Mouse (Mus musculus) heart, adult 2 months (tissue): Measurements from ENCODE around the gene Samd1. TPM values are rescaled to one million over a fixed set of nuclear protein-coding genes. Genes with fewer than 3 reads are reported as not detected.
A peak's percentile ranks its signal among the peaks of the same experiment; 100 is the strongest.

Experiments
- DNase-seq, 2 experiments: peaks; one replicate each; pipeline ENCODE4 v3.0.0; 2021
- H3K27ac ChIP-seq: fragments of 200-600 bp; 2 replicates; pipeline ENCODE4 v1.8.1; 2022
- H3K27me3 ChIP-seq: fragments of 200-500 bp; 2 replicates; pipeline ENCODE4 v1.6.1; 2012; ENCODE audit warnings: mild to moderate bottlenecking, low read length, inconsistent platforms, mixed read lengths; ENCODE audit not compliant: control insufficient read depth, insufficient read depth
- H3K36me3 ChIP-seq: fragments of 200-500 bp; 2 replicates; pipeline ENCODE4 v1.6.1; 2012; ENCODE audit warnings: low read length, inconsistent platforms; ENCODE audit not compliant: control insufficient read depth, insufficient read depth
- H3K4me1 ChIP-seq: fragments of 200-500 bp; 2 replicates; pipeline ENCODE4 v1.6.1; 2011; ENCODE audit warnings: low read length; ENCODE audit not compliant: control insufficient read depth, insufficient read depth
- H3K4me3 ChIP-seq: fragments of 200-600 bp; 2 replicates; pipeline ENCODE4 v1.8.1; 2022
- H3K79me2 ChIP-seq: fragments of 200-500 bp; replicated peaks from 2 replicates; pipeline ENCODE4 v1.6.1; 2012; ENCODE audit warnings: mild to moderate bottlenecking, inconsistent platforms, low read length, moderate library complexity, mixed read lengths; ENCODE audit not compliant: control insufficient read depth, insufficient read depth
- H3K9ac ChIP-seq: fragments of 200-500 bp; 2 replicates; pipeline ENCODE4 v1.6.1; 2012; ENCODE audit warnings: low read depth, mild to moderate bottlenecking, control low read depth, inconsistent platforms, low read length, mixed read lengths
- CTCF ChIP-seq: fragments of 200-600 bp; IDR thresholded peaks from 2 replicates; pipeline ENCODE4 v1.8.1; 2022; ENCODE audit warnings: antibody characterized with exemption, mild to moderate bottlenecking, moderate library complexity
- EP300 ChIP-seq: fragments of 200-500 bp; IDR thresholded peaks from 2 replicates; pipeline ENCODE4 v1.6.1; 2011; ENCODE audit warnings: low read depth, low read length, control low read depth; ENCODE audit not compliant: insufficient read depth
- POLR2A ChIP-seq: fragments of 200-500 bp; IDR thresholded peaks from 2 replicates; pipeline ENCODE4 v1.6.1; 2011; ENCODE audit warnings: mild to moderate bottlenecking, low read depth, low read length, control low read depth; ENCODE audit not compliant: insufficient read depth
- WGBS: fragments of 180-500 bp; shearing (Covaris S2); methylation state at CpG from one replicate; pipeline ENCODE4 v1.1.7; 2018; 5-methylcytosine and 5-hydroxymethylcytosine counted together
- intact Hi-C: fragments of 180-260 bp; cut with DNase I; formaldehyde crosslinking; loops from one replicate; pipeline ENCODE4 v1.15.1; 2025
- polyA plus RNA-seq: library from polyadenylated mRNA; depleted of rRNA; stranded (reverse); fragments of >200 nt; gene quantifications from 2 replicates; pipeline ENCODE4 v1.2.3, GENCODE M21; 2012
- total RNA-seq, 2 experiments: library from RNA; stranded (reverse); gene quantifications; 2 replicates each; pipeline ENCODE4 v1.2.3; 2021

Gene Samd1
- total and polyA plus RNA-seq, 3 experiments, result 21.6 to 29.9 (median 29.7) TPM

DNA sequence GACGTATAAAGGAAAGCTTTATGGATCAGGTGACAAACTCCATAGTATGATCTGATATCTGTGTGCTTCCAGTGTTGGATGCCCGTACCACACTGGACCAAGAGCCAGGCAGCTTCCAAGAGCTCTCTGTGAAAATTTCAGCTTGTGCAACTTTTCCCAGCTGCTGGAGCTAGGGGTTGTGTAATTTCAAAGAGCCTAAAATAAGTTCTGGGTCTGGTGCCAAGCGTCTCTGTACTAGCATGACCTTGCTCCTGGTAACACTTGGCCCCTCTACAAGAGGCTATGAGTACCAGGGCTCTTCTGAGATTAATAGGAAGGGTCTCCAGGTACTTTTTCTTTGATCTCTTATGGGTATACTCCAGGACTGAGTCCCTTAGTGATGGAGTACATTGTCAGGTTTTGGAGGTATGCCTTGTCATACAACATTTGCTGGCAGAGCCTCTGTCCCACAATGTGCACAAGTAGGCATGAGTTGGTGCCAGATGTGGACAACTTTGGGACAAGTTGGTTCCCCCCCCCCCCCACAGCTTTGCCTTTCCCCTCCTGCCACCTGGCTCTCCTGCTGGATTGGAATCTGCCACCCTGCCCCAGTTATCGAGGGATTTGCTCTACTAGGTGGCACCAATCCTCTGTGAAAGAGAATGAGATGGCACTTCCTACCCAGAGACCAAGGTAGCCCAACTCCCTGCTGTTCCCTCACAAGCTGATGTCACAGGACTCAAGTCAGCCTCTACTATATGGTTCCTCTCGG lies 33.3 kb upstream of the Samd1 start:
- no peak for TF ChIP-seq POLR2A
- TF ChIP-seq CTCF, result no peak
- peak; percentile 61; the same call in 1 of the 2 replicates for TF ChIP-seq EP300
- H3K27me3 ChIP-seq, result no peaks in the 10 kb centered on the region
- intact Hi-C loops, result no loop called here
- H3K4me1 ChIP-seq, result peaks cover 3% of the 10 kb centered on the region
- DNase-seq, result peak in 1 of 2 experiments; percentile 73
- H3K27ac ChIP-seq, result peak overlapping the region; percentile 72
- H3K4me3 ChIP-seq, result no peak overlapping the region
- no peaks in the 10 kb centered on the region; the same call in 1 of the 2 replicates for H3K36me3 ChIP-seq
- no peaks in the 10 kb centered on the region for H3K79me2 ChIP-seq
- no peak overlapping the region for H3K9ac ChIP-seq
- 54% methylated on average over 5 of the region's 5 CpGs for WGBS

DNA sequence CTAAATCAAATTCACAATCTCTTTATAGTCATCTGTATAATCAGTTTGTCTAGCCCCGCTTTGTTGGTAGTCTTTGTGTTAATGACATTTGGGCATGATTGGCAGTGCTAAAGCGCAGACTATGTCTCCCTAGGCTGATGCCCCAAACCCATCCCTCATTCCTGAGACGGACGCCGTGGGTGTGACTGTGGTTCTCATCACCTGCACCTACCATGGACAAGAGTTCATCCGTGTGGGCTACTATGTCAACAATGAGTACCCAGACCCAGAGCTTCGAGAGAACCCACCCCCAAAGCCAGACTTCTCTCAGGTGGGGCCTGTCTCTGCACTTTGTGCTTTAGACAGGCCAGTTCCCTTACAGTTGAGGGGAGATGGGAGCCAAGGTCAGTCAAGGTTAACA lies 29.8 kb upstream of the Samd1 start:
- H3K9ac ChIP-seq, result no peak overlapping the region
- H3K4me3 ChIP-seq, result no peak overlapping the region
- H3K27ac ChIP-seq, result no peak overlapping the region
- no peak for DNase-seq
- no peak for TF ChIP-seq POLR2A
- TF ChIP-seq CTCF, result no peak
- TF ChIP-seq EP300, result no peak
- no peaks in the 10 kb centered on the region for H3K27me3 ChIP-seq
- WGBS, result 91% methylated on average over 7 of the region's 7 CpGs
- intact Hi-C loops, result no loop called here
- no peaks in the 10 kb centered on the region; the same call in 1 of the 2 replicates for H3K36me3 ChIP-seq
- H3K79me2 ChIP-seq, result no peaks in the 10 kb centered on the region
- peaks cover 5% of the 10 kb centered on the region for H3K4me1 ChIP-seq

DNA sequence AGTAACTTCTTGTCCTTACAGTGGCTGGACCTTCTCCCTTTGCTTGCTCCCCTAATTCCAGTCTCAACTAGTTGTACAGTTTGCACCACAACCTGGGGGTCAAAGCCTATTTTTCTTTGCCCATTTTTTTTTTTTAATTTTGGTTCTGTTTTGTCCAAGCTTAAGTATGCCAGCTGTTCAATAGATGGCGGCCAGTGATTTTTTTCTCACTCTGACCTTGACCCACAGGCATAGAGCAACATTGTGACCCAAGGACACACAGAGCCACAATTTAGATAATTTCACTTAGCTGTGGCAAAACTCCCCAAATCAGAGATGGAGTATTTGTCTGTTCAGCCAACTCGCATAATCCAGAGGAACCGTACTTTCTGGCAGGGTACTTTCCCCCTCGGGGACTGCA lies 26.4 kb upstream of the Samd1 start:
- H3K36me3 ChIP-seq, result no peaks in the 10 kb centered on the region
- no peak for DNase-seq
- WGBS, result 82% methylated on average over 4 of the region's 4 CpGs
- peaks cover 2% of the 10 kb centered on the region for H3K4me1 ChIP-seq
- H3K9ac ChIP-seq, result no peak overlapping the region
- intact Hi-C loops, result no loop called here
- no peak overlapping the region for H3K4me3 ChIP-seq
- H3K79me2 ChIP-seq, result peaks cover 6% of the 10 kb centered on the region; the same call in 1 of the 2 replicates
- H3K27me3 ChIP-seq, result no peaks in the 10 kb centered on the region
- TF ChIP-seq POLR2A (no peak), EP300 (no peak), CTCF (no peak)
- H3K27ac ChIP-seq, result no peak overlapping the region

DNA sequence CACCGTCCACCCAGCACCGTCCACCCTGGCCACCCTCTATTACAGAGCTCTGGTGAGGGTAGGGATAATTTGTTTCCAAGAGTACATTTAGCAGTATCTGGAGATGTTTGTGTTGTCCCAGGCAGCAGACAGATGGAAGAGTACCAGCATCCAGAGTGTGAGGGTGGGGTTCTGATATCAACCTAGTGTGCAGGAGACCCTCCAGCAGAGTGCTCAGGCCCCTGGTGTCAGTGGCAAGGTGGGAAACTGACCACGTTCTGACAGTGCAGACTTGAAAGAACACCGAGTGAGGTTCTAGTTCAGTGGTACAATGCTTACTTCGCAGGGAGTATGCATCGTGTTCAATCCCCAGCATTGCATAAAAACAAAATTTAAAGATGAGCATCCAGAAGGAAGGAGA lies 25.8 kb upstream of the Samd1 start:
- Histone ChIP-seq H3K36me3 (no peaks in the 10 kb centered on the region), H3K27me3 (no peaks in the 10 kb centered on the region), H3K9ac (peak overlapping the region; percentile 97), H3K27ac (peak overlapping the region; percentile 85; the same call in 1 of the 2 replicates), H3K4me3 (peak overlapping the region; percentile 74), H3K4me1 (peaks cover 2% of the 10 kb centered on the region), H3K79me2 (peaks cover 6% of the 10 kb centered on the region; the same call in 1 of the 2 replicates)
- intact Hi-C loops, result no loop called here
- 80% methylated on average over 6 of the region's 6 CpGs for WGBS
- no peak for DNase-seq
- TF ChIP-seq CTCF (no peak), POLR2A (no peak), EP300 (no peak)

- WGBS, result under 1% methylated on average over 83 of the region's 94 CpGs
- peak within 1 kb of the TSS; percentile 97 for H3K9ac ChIP-seq
- H3K4me3 ChIP-seq, result peak within 1 kb of the TSS; percentile 74
- H3K79me2 ChIP-seq, result peaks cover 6% of the 10 kb centered on the region; the same call in 1 of the 2 replicates
- intact Hi-C loops, result no loop called here
- H3K4me1 ChIP-seq, result peaks cover 8% of the 10 kb centered on the region
- peak within 1 kb of the TSS; percentile 85 for H3K27ac ChIP-seq
- H3K27me3 ChIP-seq, result no peaks in the 10 kb centered on the region
- no peak for TF ChIP-seq EP300
- peak; percentile 46; the same call in 1 of the 2 replicates for TF ChIP-seq POLR2A
- no peak for TF ChIP-seq CTCF
- no peaks in the 10 kb centered on the region for H3K36me3 ChIP-seq
- DNase-seq, result peak; percentile 95 to 100
Observed at GRCm38 (mm10) chr8:83972150-83973120, 25.0 kb upstream of the Samd1 start, which contains the start of gene Prkaca. Prkaca (plus strand) TSS chr8:83972993.
